Mouse (Mus musculus) stomach, embryonic 15.5 days (tissue): ENCODE measurements at regions not wholly inside any gene's neighbourhood (a gene's known extent, or its start where the extent isn't known, plus 50 kb on each side); places are given as distances from the start of the nearest gene placed in this dataset.

Source experiments
- ATAC-seq: fragments of 200-750 bp; cut with Nextera tagmentation; 2 replicates; pipeline ENCODE4 v1.8.0; 2017; ENCODE audit warnings: low read depth, moderate number of reproducible peaks, moderate TSS enrichment; ENCODE audit not compliant: insufficient read depth, low FRiP score
- H3K27ac ChIP-seq: fragments of 300-500 bp; sonication (generic); 2 replicates; pipeline ENCODE4 v1.5.1; 2015; ENCODE audit warnings: mild to moderate bottlenecking, inconsistent platforms
- H3K27me3 ChIP-seq: fragments of 300-500 bp; sonication (generic); replicated peaks from 2 replicates; pipeline ENCODE4 v1.6.1; 2015; ENCODE audit warnings: inconsistent platforms
- H3K36me3 ChIP-seq: fragments of 300-500 bp; sonication (generic); 2 replicates; pipeline ENCODE4 v1.6.1; 2015; ENCODE audit warnings: inconsistent platforms
- H3K4me1 ChIP-seq: fragments of 300-500 bp; sonication (generic); 2 replicates; pipeline ENCODE4 v1.6.1; 2015; ENCODE audit warnings: inconsistent platforms
- H3K4me2 ChIP-seq: fragments of 300-500 bp; sonication (generic); 2 replicates; pipeline ENCODE4 v1.6.1; 2015; ENCODE audit warnings: mild to moderate bottlenecking, inconsistent platforms
- H3K4me3 ChIP-seq: fragments of 300-500 bp; sonication (generic); replicated peaks from 2 replicates; pipeline ENCODE4 v1.5.1; 2015; ENCODE audit warnings: inconsistent platforms
- H3K9ac ChIP-seq: fragments of 300-500 bp; sonication (generic); 2 replicates; pipeline ENCODE4 v1.6.1; 2015; ENCODE audit warnings: inconsistent platforms
- H3K9me3 ChIP-seq: fragments of 300-500 bp; sonication (generic); 2 replicates; pipeline ENCODE4 v1.6.1; 2016; ENCODE audit warnings: inconsistent platforms
- WGBS: fragments of 180-500 bp; shearing (Covaris S2); methylation state at CpG from one replicate; pipeline ENCODE4 v1.1.7; 2015; 5-methylcytosine and 5-hydroxymethylcytosine counted together

DNA sequence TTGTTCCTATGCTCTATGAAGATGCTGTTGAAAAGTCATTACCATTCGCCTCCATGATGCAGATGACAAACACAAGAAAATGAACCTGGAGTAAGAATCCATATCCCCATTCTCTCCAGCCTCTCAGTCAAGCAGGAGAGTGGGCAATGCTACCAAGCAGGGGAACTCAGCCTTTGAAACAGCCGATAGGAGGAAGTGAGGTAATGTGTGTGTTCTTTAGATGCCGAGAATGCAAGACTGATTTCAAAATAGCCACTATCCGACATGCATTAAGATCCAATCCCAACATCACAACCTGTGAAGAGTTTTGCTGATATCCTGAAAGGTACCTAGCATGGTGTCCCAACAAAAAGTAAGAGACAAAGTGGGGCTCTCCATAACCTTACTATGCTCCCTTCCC lies 611.8 kb downstream of the Efna5 start:
- WGBS = 88% methylated on average over 4 of the region's 4 CpGs
- ATAC-seq = no peak

DNA sequence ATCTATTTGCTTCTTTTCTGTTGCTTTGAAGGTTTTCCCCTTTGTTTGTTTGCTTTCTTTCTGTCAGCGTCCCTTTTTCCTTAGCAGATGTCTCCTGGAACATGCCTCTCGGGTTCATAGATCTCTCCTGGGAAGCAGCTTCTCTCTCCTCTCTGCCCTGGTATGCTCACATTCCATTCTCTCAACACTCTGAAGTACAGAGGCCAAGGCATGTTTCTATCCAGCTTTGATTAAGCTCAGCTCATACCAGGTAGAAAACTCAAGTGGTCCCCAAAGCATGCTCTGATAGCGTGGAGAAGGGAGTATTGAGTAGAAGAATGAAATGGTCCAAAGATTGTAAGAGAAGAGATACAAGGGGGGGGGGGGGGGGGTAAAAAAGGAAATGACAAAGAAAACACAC lies 627.7 kb downstream of the Efna5 start:
- 44% methylated on average over 3 of the region's 3 CpGs for WGBS
- Histone ChIP-seq H3K27me3 (no peaks in the 10 kb centered on the region), H3K36me3 (no peaks in the 10 kb centered on the region), H3K4me1 (no peaks in the 10 kb centered on the region), H3K9ac (no peak overlapping the region), H3K4me3 (no peak overlapping the region), H3K27ac (no peak overlapping the region), H3K9me3 (no peaks in the 10 kb centered on the region), H3K4me2 (no peak overlapping the region)
- no peak for ATAC-seq

More for the DNA sequence above, 611.8 kb downstream of the Efna5 start:
- Histone ChIP-seq H3K36me3 (no peaks in the 10 kb centered on the region), H3K9ac (no peak overlapping the region), H3K4me1 (no peaks in the 10 kb centered on the region), H3K4me3 (no peak overlapping the region), H3K4me2 (no peak overlapping the region), H3K27ac (no peak overlapping the region), H3K27me3 (no peaks in the 10 kb centered on the region), H3K9me3 (no peaks in the 10 kb centered on the region)

DNA sequence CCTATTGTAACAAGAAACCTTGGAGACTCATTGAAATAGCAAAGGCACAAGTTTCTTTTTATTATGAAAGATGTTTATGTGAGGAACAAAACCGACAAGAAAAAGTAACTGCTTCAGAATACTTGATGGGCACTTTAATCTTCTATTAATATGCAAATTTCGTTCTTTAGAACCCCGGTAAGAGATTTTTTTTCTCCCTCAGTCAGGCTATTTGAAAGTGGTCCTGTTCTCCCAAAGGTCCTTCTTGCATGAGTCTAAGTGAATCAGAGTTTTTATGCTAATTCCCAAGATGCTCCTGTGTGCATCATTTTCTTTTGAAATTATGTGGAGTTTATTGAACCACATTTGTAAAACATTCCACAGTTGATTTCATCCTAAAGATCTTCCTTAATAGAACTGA lies 633.1 kb downstream of the Efna5 start:
- Histone ChIP-seq H3K36me3 (no peaks in the 10 kb centered on the region), H3K4me2 (no peak overlapping the region), H3K4me3 (no peak overlapping the region), H3K9me3 (no peaks in the 10 kb centered on the region), H3K4me1 (no peaks in the 10 kb centered on the region), H3K27me3 (no peaks in the 10 kb centered on the region), H3K27ac (no peak overlapping the region), H3K9ac (no peak overlapping the region)
- no peak for ATAC-seq
- 50% methylated on average over 3 of the region's 3 CpGs for WGBS

DNA sequence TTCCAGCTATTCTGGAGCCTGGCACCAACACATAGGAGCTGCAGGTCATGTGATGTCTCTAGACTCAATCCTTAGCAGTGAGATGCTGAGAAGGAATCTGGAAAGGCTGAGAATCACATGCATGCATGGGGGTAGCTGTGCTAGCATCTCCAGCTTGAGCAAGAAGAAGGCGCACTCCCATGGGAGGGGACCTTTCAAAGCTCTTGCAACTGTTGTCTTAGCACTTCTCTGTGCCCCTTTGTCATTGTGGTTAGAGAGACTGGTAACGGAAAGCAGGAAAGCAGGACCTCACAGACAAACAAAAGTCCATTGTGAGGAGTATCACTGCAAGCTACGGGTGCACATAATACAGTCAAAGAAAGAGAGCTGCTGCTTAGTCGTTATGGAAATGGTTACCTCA lies 634.5 kb downstream of the Efna5 start:
- H3K4me2 ChIP-seq = no peak overlapping the region
- 52% methylated on average over 4 of the region's 4 CpGs for WGBS
- no peak for ATAC-seq

DNA sequence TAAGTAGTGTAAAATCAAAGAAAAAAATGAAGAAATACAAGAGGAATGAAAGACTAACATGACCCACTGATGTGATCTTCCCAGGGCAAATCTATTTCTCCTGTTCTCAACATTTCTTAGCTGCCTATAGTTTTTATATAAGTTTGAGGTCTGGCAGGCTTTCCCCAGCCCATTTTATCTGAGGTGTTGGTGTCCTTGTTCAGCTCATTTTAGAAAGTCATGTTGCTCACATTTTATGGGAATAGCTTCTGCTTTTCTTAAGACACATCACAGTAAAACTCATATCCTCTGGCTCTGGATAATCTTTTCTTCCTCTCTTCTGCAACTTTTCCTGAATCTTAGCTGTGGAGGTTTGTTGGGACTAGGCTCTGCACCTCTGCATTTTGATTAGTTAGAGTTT lies 650.2 kb downstream of the Efna5 start:
- Histone ChIP-seq H3K9ac (no peak overlapping the region), H3K4me3 (no peak overlapping the region), H3K4me1 (no peaks in the 10 kb centered on the region), H3K9me3 (no peaks in the 10 kb centered on the region), H3K27me3 (no peaks in the 10 kb centered on the region), H3K36me3 (no peaks in the 10 kb centered on the region), H3K27ac (no peak overlapping the region), H3K4me2 (no peak overlapping the region)
- no peak for ATAC-seq

More for the DNA sequence above, 634.5 kb downstream of the Efna5 start:
- Histone ChIP-seq H3K36me3 (no peaks in the 10 kb centered on the region), H3K4me1 (no peaks in the 10 kb centered on the region), H3K9me3 (no peaks in the 10 kb centered on the region), H3K27ac (no peak overlapping the region), H3K9ac (no peak overlapping the region), H3K27me3 (no peaks in the 10 kb centered on the region), H3K4me3 (no peak overlapping the region)

DNA sequence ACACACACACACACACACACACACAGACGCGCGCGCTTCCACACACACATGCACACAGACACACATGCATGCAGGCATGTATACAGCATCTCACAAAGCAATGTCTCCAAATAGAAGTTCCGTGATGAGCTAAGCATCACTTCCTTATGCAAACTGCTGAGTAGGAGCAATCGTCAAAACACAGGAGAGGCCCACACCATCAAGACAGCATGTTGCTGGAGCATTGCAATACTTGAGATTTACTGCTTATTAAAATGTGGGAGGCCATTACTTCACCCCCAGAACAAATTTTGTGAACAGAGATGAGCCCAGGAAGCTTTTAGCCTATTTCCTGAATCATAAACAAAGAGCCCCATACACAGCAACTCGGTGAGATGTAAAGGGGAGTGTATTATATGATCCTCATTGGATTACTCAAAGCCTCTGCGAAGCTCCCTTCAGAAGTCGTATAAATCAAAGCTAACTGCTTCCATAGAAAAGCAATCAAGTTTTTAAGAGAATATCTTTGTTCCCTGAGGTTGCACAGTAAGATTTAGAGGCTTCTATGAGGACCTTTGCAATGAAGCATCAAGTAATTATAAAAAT lies 670.6 kb downstream of the Efna5 start:
- WGBS = 73% methylated on average over 9 of the region's 9 CpGs
- Histone ChIP-seq H3K36me3 (no peaks in the 10 kb centered on the region), H3K4me2 (no peak overlapping the region), H3K9ac (no peak overlapping the region), H3K27me3 (no peaks in the 10 kb centered on the region), H3K4me3 (no peak overlapping the region), H3K9me3 (no peaks in the 10 kb centered on the region), H3K4me1 (no peaks in the 10 kb centered on the region), H3K27ac (no peak overlapping the region)
- ATAC-seq = no peak

DNA sequence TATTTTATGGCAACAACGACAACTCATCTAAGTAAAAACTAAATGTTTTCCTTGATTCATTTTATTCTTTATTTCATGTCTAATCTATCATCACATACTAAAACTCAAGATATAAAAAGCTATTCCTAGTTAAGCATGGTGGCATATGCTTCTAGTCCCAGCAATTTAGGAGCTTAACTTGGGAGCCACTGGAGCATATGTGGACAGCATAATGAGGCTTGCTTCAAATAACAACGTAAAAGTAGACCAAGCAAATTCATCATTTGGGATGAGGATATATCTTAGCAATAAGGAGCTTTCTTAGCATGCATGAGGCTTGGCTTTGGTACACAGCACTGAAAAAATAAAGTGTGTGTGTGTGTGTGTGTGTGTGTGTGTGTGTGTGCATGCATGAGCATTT lies 678.5 kb downstream of the Efna5 start:
- no peak for ATAC-seq
- H3K9ac ChIP-seq = no peak overlapping the region
- 89% methylated on average over 2 of the region's 2 CpGs for WGBS
- H3K27ac ChIP-seq = no peak overlapping the region
- H3K36me3 ChIP-seq = no peaks in the 10 kb centered on the region
- no peaks in the 10 kb centered on the region for H3K4me1 ChIP-seq
- no peak overlapping the region for H3K4me3 ChIP-seq
- no peak overlapping the region for H3K4me2 ChIP-seq
- H3K9me3 ChIP-seq = no peaks in the 10 kb centered on the region
- H3K27me3 ChIP-seq = no peaks in the 10 kb centered on the region

DNA sequence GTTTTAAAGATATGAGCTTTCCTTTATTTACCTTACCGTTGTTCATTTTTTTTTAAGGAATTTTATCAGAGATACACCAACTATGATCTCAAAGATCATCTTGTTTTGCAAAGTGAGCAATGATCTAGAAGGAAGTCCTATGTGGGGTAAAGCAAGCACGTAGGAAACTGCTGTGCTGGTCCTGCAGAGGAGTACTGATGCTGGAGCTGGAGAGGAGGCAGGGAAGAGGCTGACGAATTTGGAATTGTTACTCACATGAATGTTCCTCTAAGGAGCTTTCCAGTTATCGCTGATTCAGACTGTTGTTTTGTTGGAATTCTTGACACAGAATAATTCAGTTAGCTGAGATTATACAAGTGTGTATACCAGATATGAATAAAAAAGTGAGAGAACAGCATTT lies 680.6 kb downstream of the Efna5 start:
- H3K9me3 ChIP-seq = no peaks in the 10 kb centered on the region
- ATAC-seq = no peak

DNA sequence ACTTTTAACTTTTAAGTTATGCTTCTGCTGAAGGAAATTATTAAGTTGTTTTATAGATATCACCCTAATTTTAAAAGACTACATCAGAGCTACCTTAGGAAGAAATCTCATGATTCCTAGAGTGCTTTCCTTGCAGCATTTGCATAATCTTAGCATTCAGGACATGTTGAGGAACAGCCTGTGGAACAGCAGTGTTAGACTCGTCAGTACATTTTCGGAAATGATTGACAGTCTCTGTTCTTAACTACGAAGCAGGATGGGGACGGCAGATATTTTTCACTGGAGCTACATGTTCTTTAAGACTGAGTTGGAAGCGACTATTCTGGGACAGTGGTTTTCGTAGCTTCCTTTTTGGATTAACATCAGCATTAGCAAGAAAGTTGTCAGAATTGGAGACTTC lies 681.6 kb downstream of the Efna5 start:
- no peaks in the 10 kb centered on the region for H3K4me1 ChIP-seq
- no peak overlapping the region for H3K4me2 ChIP-seq
- no peak overlapping the region for H3K27ac ChIP-seq
- no peaks in the 10 kb centered on the region for H3K27me3 ChIP-seq
- no peak for ATAC-seq
- no peak overlapping the region for H3K4me3 ChIP-seq
- H3K36me3 ChIP-seq = no peaks in the 10 kb centered on the region
- H3K9ac ChIP-seq = no peak overlapping the region
- 84% methylated on average over 6 of the region's 6 CpGs for WGBS
- no peaks in the 10 kb centered on the region for H3K9me3 ChIP-seq

More for the DNA sequence above, 680.6 kb downstream of the Efna5 start:
- Histone ChIP-seq H3K27ac (no peak overlapping the region), H3K9ac (no peak overlapping the region), H3K4me1 (no peaks in the 10 kb centered on the region), H3K4me3 (no peak overlapping the region), H3K27me3 (no peaks in the 10 kb centered on the region), H3K4me2 (no peak overlapping the region), H3K36me3 (no peaks in the 10 kb centered on the region)
- 81% methylated on average over 4 of the region's 4 CpGs for WGBS

DNA sequence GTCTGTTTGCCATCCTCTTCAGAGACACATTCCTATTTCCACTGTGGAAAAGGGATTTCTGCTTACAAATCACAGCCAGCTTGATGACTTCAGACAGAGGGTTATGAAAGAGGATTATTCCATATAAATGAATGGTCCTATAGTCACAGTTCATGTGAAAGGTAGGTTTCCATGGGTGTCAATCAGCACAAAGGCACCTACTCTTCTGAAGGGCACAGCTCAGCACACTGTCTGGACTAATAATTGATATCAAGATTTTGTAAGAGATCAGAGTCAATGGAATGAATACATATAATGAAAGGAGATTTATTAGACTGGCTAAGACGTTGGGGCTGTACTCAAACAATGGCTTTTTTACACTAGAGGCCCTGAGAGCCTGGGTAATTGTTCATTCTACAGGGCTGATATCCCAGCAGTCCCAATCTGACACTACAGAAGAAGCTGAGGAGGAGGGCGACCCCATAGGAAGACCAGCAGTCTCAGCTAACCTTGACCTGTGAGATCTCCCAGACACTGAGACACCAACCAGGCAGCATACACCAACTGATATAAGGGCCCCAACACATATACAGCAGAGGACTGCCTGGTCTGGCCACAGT lies 702.4 kb downstream of the Efna5 start:
- no peaks in the 10 kb centered on the region for H3K27me3 ChIP-seq
- ATAC-seq = no peak
- H3K36me3 ChIP-seq = no peaks in the 10 kb centered on the region
- WGBS = 63% methylated on average over 2 of the region's 2 CpGs
- no peak overlapping the region for H3K4me2 ChIP-seq
- H3K9ac ChIP-seq = no peak overlapping the region
- no peaks in the 10 kb centered on the region for H3K4me1 ChIP-seq
- no peak overlapping the region for H3K4me3 ChIP-seq
- no peak overlapping the region for H3K27ac ChIP-seq
- no peaks in the 10 kb centered on the region for H3K9me3 ChIP-seq

DNA sequence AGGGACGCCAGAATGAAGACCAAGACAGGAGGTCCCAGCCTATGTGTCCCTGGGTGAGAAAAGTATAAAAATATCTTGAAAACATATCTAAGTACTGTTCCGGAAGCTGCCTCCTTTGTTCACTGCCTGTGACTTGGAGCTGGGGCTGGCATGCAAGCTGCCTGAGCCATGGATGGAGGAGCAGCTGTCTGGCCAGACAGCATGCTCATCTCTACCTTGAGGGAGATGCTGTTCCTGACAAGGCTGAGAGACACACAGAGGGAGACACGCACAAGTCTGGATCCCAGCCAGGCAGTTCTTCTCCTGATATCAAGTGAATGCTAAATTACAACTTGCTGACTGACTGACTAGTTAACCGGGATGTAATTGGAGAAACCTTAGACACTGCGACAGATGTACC lies 704.8 kb downstream of the Efna5 start:
- Histone ChIP-seq H3K4me3 (no peak overlapping the region), H3K4me1 (no peaks in the 10 kb centered on the region), H3K9ac (no peak overlapping the region), H3K9me3 (no peaks in the 10 kb centered on the region), H3K36me3 (no peaks in the 10 kb centered on the region), H3K4me2 (no peak overlapping the region), H3K27ac (no peak overlapping the region), H3K27me3 (no peaks in the 10 kb centered on the region)
- 72% methylated on average over 5 of the region's 5 CpGs for WGBS
- ATAC-seq = no peak

DNA sequence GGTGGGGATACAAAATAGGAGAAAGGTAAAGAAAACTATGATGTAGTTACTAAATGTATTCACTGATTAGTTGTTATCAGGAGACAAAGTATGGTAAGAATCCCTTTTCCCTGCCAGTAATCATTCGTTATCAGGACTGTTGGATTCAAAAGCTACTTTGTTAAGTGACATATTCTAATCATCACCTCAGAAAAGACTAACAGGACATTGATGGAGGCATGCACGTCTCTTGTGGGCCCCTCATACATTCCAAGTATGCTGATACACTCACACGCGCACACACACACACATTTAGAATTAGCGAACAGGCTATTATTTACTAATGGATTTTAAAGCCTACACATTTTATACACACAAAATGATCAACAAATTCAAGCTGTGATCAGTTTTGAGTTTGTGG lies 708.8 kb downstream of the Efna5 start:
- Histone ChIP-seq H3K4me3 (no peak overlapping the region), H3K9me3 (no peaks in the 10 kb centered on the region), H3K4me2 (no peak overlapping the region), H3K9ac (no peak overlapping the region), H3K27me3 (no peaks in the 10 kb centered on the region), H3K27ac (no peak overlapping the region), H3K4me1 (no peaks in the 10 kb centered on the region), H3K36me3 (no peaks in the 10 kb centered on the region)
- 63% methylated on average over 5 of the region's 5 CpGs for WGBS
- no peak for ATAC-seq

DNA sequence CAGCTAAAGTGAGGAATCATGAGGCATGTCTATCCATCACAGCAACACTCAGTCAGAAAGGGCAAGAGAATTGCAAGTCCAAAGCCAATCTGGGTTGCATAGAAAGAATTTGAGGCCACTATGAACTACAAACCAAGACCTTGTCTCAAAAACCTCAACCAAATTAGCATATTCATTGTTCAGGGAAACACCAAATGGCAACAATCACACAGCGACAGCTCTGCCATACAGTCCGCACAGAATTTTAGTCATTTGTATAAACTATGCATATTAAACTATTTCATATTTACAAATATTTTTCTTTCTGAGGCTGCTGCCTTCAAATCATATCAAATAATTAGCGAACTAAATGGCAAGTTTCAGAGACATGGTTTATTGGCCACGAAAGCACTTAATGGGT lies 709.6 kb downstream of the Efna5 start:
- 60% methylated on average over 4 of the region's 4 CpGs for WGBS

More for the DNA sequence above, 709.6 kb downstream of the Efna5 start:
- no peak overlapping the region for H3K4me3 ChIP-seq
- no peaks in the 10 kb centered on the region for H3K27me3 ChIP-seq
- H3K9ac ChIP-seq = no peak overlapping the region
- H3K4me1 ChIP-seq = no peaks in the 10 kb centered on the region
- no peak for ATAC-seq
- H3K36me3 ChIP-seq = no peaks in the 10 kb centered on the region
- no peak overlapping the region for H3K4me2 ChIP-seq
- no peak overlapping the region for H3K27ac ChIP-seq
- no peaks in the 10 kb centered on the region for H3K9me3 ChIP-seq
